Mouse (Mus musculus): ENCODE data around the gene Mrnip. TPM values are rescaled to one million over a fixed set of nuclear protein-coding genes. Genes with fewer than 3 reads are reported as not detected.

Mrnip gene
- polyA plus RNA-seq, 1 experiment from 2014 or later: 15.5 TPM

DNA sequence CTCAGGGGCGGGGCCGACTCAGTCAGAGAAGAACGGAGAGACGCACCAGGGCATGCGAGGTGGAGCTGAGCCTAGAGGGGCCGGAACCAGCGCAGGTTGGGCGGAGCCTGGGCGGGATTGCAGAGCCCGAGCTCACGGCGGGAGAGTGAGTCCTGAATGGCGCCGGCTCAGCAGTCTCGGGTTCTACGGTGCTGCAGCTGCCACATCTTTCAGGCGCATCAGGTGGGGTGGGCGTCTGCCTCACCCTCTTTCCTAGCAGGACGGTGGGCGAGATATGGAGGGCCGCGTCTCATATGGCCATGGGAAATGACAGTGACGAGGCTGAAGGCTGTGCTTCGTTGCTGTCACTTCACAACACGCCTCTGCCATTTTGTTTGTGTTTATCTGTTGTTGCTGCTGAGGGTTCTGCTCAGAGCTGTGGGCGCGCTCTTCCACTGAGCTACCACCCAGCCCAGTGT is 515 bp downstream of the Mrnip start:
- whole genome bisulfite sequencing: under 1% methylated on average over 27 of the region's 27 CpGs
- H3K9ac ChIP-seq (replicated peaks; ENCODE audit: low read depth, low read length): peak overlapping the region; percentile 71
- peak overlapping the region; percentile 91 for H3K4me2 ChIP-seq (replicated peaks; ENCODE audit: low read depth, low read length)
- peaks cover 6% of the 10 kb centered on the region; the same call in 1 of the 2 replicates for H3K4me1 ChIP-seq (ENCODE audit: control insufficient read depth, insufficient read depth, low read length)
- H3K4me3 ChIP-seq (ENCODE audit: low read depth, low read length): peak overlapping the region; percentile 75
- no peaks in the 10 kb centered on the region for H3K9me3 ChIP-seq (ENCODE audit: control insufficient read depth, low read depth, low read length)
- peak; percentile 99 for ATAC-seq (ENCODE audit: insufficient number of reproducible peaks, insufficient read depth, low FRiP score, low read depth)
- peak overlapping the region; percentile 10; the same call in 1 of the 2 replicates for H3K27ac ChIP-seq (ENCODE audit: low read length)
- H3K36me3 ChIP-seq (ENCODE audit: control insufficient read depth, insufficient read depth, low read length): peaks cover 13% of the 10 kb centered on the region
- no peaks in the 10 kb centered on the region for H3K27me3 ChIP-seq (ENCODE audit: control insufficient read depth, insufficient read depth, low read length)

GRCm38 (mm10) chr11:50176351-50176750 is 2.1 kb downstream of the Mrnip start:
- H3K36me3 ChIP-seq (ENCODE audit: control insufficient read depth, insufficient read depth, low read length): peaks cover 3% of the 10 kb centered on the region
- peaks cover 6% of the 10 kb centered on the region; the same call in 1 of the 2 replicates for H3K4me1 ChIP-seq (ENCODE audit: control insufficient read depth, insufficient read depth, low read length)
- WGBS: 55% methylated on average over 3 of the region's 3 CpGs
- no peak overlapping the region for H3K4me2 ChIP-seq (replicated peaks; ENCODE audit: low read depth, low read length)
- no peak overlapping the region for H3K9ac ChIP-seq (replicated peaks; ENCODE audit: low read depth, low read length)
- H3K27me3 ChIP-seq (ENCODE audit: control insufficient read depth, insufficient read depth, low read length): no peaks in the 10 kb centered on the region
- H3K9me3 ChIP-seq (ENCODE audit: control insufficient read depth, low read depth, low read length): no peaks in the 10 kb centered on the region
- ATAC-seq (ENCODE audit: insufficient number of reproducible peaks, insufficient read depth, low FRiP score, low read depth): no peak
- no peak overlapping the region for H3K27ac ChIP-seq (ENCODE audit: low read length)
- H3K4me3 ChIP-seq (ENCODE audit: low read depth, low read length): no peak overlapping the region

DNA sequence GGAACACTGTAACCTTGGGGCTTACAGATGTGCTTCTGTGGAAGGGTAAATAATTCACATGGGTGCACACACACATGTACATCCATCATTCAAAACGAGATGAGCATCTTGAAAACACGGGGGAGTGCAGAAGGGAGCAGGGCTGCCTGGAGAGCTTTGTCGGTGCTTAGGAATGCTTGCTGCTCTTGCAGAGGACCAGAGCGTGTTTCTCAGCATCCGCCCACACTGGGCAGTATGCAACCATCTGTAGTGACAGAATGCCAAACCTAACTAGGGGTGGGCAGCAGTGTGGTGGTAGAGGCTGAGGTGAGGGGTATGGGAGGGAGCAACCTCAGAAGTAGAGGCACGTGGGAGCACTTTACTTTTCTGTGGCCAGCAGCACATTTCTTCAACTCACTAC is 2.9 kb downstream of the Mrnip start:
- H3K9me3 ChIP-seq (ENCODE audit: control insufficient read depth, low read depth, low read length): no peaks in the 10 kb centered on the region
- H3K36me3 ChIP-seq (ENCODE audit: control insufficient read depth, insufficient read depth, low read length): no peaks in the 10 kb centered on the region; the same call in 1 of the 2 replicates
- no peak overlapping the region for H3K27ac ChIP-seq (ENCODE audit: low read length)
- H3K4me1 ChIP-seq (ENCODE audit: control insufficient read depth, insufficient read depth, low read length): peaks cover 6% of the 10 kb centered on the region; the same call in 1 of the 2 replicates
- 67% methylated on average over 6 of the region's 6 CpGs for WGBS
- no peak overlapping the region for H3K4me3 ChIP-seq (ENCODE audit: low read depth, low read length)
- no peak overlapping the region for H3K9ac ChIP-seq (replicated peaks; ENCODE audit: low read depth, low read length)
- H3K4me2 ChIP-seq (replicated peaks; ENCODE audit: low read depth, low read length): no peak overlapping the region
- no peak for ATAC-seq (ENCODE audit: insufficient number of reproducible peaks, insufficient read depth, low FRiP score, low read depth)
- no peaks in the 10 kb centered on the region for H3K27me3 ChIP-seq (ENCODE audit: control insufficient read depth, insufficient read depth, low read length)

DNA sequence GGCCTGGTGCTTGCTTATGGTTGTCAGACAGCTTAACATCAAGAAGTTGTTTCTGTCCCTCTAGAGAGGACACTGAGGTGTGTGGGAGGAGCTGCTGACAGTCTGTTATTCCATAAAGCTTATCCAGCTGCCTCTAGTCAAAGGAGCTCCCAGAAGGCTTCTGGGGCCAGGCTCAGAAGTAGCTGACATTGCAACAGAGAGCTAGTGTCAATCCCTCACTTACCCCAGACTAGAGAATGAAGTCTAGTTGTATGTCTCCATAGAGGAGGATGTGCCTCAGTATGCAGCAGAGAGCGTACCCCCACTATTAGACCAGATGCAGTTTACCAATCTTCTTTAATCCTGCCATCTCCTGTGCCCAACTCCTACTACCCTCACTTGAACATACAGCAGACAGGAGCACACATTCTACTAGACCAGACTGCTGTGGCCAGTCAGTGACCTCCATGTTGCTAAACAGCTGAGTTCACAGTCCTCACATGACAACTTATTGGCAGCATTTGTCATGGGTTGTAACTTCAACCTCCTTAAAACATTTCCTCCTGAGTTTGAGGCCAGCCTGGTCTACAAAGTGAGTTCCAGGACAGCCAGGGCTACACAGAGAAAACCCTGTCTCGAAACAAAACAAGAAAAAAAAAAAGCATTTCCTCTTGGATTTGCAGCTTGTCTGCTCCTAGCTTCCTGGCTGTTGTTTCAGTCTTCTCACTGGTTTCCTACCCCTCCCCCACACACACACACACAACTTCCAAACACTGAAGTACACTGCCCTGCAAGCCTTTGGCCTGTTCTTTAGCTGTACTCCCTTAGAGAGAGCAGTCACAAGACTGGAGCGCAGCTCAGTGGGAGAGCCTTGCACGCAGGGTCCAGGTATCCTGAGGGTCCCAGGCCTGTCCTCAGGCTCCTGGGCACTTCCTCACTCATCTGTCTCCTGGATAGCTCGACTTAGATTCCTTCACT is 4.6 kb downstream of the Mrnip start:
- Histone ChIP-seq H3K9me3 (ENCODE audit: control insufficient read depth, low read depth, low read length) (no peaks in the 10 kb centered on the region), H3K4me1 (ENCODE audit: control insufficient read depth, insufficient read depth, low read length) (peaks cover 6% of the 10 kb centered on the region; the same call in 1 of the 2 replicates), H3K4me3 (ENCODE audit: low read depth, low read length) (no peak overlapping the region), H3K4me2 (replicated peaks; ENCODE audit: low read depth, low read length) (no peak overlapping the region), H3K36me3 (ENCODE audit: control insufficient read depth, insufficient read depth, low read length) (no peaks in the 10 kb centered on the region; the same call in 1 of the 2 replicates), H3K27me3 (ENCODE audit: control insufficient read depth, insufficient read depth, low read length) (no peaks in the 10 kb centered on the region), H3K27ac (ENCODE audit: low read length) (no peak overlapping the region), H3K9ac (replicated peaks; ENCODE audit: low read depth, low read length) (no peak overlapping the region)
- no peak for ATAC-seq (ENCODE audit: insufficient number of reproducible peaks, insufficient read depth, low FRiP score, low read depth)
- WGBS: 72% methylated on average over 5 of the region's 5 CpGs

GRCm38 (mm10) chr11:50180478-50181231 is 6.4 kb downstream of the Mrnip start:
- H3K27me3 ChIP-seq (ENCODE audit: control insufficient read depth, insufficient read depth, low read length): no peaks in the 10 kb centered on the region
- H3K36me3 ChIP-seq (ENCODE audit: control insufficient read depth, insufficient read depth, low read length): no peaks in the 10 kb centered on the region; the same call in 1 of the 2 replicates
- H3K4me1 ChIP-seq (ENCODE audit: control insufficient read depth, insufficient read depth, low read length): no peaks in the 10 kb centered on the region
- no peaks in the 10 kb centered on the region for H3K9me3 ChIP-seq (ENCODE audit: control insufficient read depth, low read depth, low read length)
- no peak overlapping the region for H3K27ac ChIP-seq (ENCODE audit: low read length)
- no peak overlapping the region for H3K4me3 ChIP-seq (ENCODE audit: low read depth, low read length)
- no peak for ATAC-seq (ENCODE audit: insufficient number of reproducible peaks, insufficient read depth, low FRiP score, low read depth)
- WGBS: 72% methylated on average over 6 of the region's 6 CpGs
- no peak overlapping the region for H3K9ac ChIP-seq (replicated peaks; ENCODE audit: low read depth, low read length)
- no peak overlapping the region for H3K4me2 ChIP-seq (replicated peaks; ENCODE audit: low read depth, low read length)

DNA sequence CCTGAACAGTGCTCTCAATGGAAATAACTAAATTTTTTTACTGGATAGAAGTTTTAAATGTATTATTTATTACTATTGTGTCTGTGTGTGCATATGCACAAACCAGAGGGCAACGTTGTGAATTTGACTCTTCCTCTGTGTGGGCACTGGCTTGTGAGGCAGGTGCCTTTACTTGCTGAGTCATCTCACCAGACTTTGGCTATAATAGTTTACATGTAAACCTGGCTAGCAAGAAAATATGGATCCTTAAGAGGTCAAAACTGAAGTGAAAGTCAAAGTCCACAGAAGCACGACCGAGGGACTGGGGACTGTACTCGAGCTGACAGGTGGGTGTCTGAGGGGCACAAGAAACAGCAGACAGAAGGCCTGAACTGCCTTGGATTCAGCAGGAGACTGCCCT is 8.5 kb downstream of the Mrnip start:
- WGBS: 83% methylated on average over 4 of the region's 4 CpGs
- Histone ChIP-seq H3K27ac (ENCODE audit: low read length) (no peak overlapping the region), H3K36me3 (ENCODE audit: control insufficient read depth, insufficient read depth, low read length) (no peaks in the 10 kb centered on the region; the same call in 1 of the 2 replicates), H3K9ac (replicated peaks; ENCODE audit: low read depth, low read length) (no peak overlapping the region), H3K4me2 (replicated peaks; ENCODE audit: low read depth, low read length) (no peak overlapping the region), H3K9me3 (ENCODE audit: control insufficient read depth, low read depth, low read length) (no peaks in the 10 kb centered on the region), H3K27me3 (ENCODE audit: control insufficient read depth, insufficient read depth, low read length) (no peaks in the 10 kb centered on the region), H3K4me3 (ENCODE audit: low read depth, low read length) (no peak overlapping the region), H3K4me1 (ENCODE audit: control insufficient read depth, insufficient read depth, low read length) (no peaks in the 10 kb centered on the region)
- no peak for ATAC-seq (ENCODE audit: insufficient number of reproducible peaks, insufficient read depth, low FRiP score, low read depth)

DNA sequence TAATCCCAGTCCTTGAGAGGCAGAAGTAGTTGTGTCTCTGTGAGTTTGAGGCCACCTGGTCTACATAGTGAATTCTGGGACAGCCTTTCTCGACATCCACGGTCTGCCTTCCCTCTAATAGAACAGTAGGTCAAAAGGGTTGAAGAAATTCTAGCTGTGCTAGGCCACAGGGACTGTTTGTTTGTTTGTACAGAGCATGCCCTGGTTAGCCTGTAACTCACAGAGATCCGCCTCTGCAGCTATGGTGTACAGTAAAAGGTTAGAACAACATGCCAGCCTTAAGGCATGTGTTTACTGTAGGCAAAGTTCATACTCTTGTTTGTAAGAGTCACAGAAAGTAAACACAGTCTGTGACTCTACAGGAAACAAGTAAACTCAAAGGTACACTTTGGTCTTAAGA is 10.5 kb downstream of the Mrnip start:
- Histone ChIP-seq H3K9ac (replicated peaks; ENCODE audit: low read depth, low read length) (no peak overlapping the region), H3K27ac (ENCODE audit: low read length) (no peak overlapping the region), H3K4me2 (replicated peaks; ENCODE audit: low read depth, low read length) (no peak overlapping the region), H3K36me3 (ENCODE audit: control insufficient read depth, insufficient read depth, low read length) (no peaks in the 10 kb centered on the region), H3K9me3 (ENCODE audit: control insufficient read depth, low read depth, low read length) (no peaks in the 10 kb centered on the region), H3K27me3 (ENCODE audit: control insufficient read depth, insufficient read depth, low read length) (no peaks in the 10 kb centered on the region), H3K4me3 (ENCODE audit: low read depth, low read length) (no peak overlapping the region), H3K4me1 (ENCODE audit: control insufficient read depth, insufficient read depth, low read length) (no peaks in the 10 kb centered on the region)
- no peak for ATAC-seq (ENCODE audit: insufficient number of reproducible peaks, insufficient read depth, low FRiP score, low read depth)
- WGBS: 82% methylated on average over 3 of the region's 3 CpGs

- 58% methylated on average over 7 of the region's 7 CpGs for WGBS
- Histone ChIP-seq H3K36me3 (ENCODE audit: control insufficient read depth, insufficient read depth, low read length) (no peaks in the 10 kb centered on the region), H3K27ac (ENCODE audit: low read length) (no peak overlapping the region), H3K4me3 (ENCODE audit: low read depth, low read length) (no peak overlapping the region), H3K9me3 (ENCODE audit: control insufficient read depth, low read depth, low read length) (no peaks in the 10 kb centered on the region), H3K4me1 (ENCODE audit: control insufficient read depth, insufficient read depth, low read length) (no peaks in the 10 kb centered on the region), H3K9ac (replicated peaks; ENCODE audit: low read depth, low read length) (no peak overlapping the region), H3K4me2 (replicated peaks; ENCODE audit: low read depth, low read length) (no peak overlapping the region), H3K27me3 (ENCODE audit: control insufficient read depth, insufficient read depth, low read length) (no peaks in the 10 kb centered on the region)
- peak; percentile 28; the same call in 1 of the 2 replicates for ATAC-seq (ENCODE audit: insufficient number of reproducible peaks, insufficient read depth, low FRiP score, low read depth)
Measured at GRCm38 (mm10) chr11:50188682-50189081, 14.4 kb downstream of the Mrnip start.
